Mouse (Mus musculus) CH12.LX (cell line): ENCODE data around the gene Letmd1. TPM values are rescaled to one million over a fixed set of nuclear protein-coding genes. Genes with fewer than 3 reads are reported as not detected.

Experiments
- DNase-seq: peaks from one replicate; pipeline ENCODE4 v3.0.0-alpha.2; 2013; ENCODE audit errors: extremely low read depth
- H3K27ac ChIP-seq: 2 replicates; pipeline ENCODE4 v1.5.1; 2012; ENCODE audit warnings: low read depth, mild to moderate bottlenecking, control low read depth, moderate library complexity; ENCODE audit not compliant: insufficient read depth
- H3K27me3 ChIP-seq: replicated peaks from 2 replicates; pipeline ENCODE3; 2012; ENCODE audit warnings: inconsistent platforms
- H3K36me3 ChIP-seq, 2 experiments: replicated peaks in 1 of 2; 2 replicates each; pipeline versions ENCODE3 to v1.6.1; 2012; ENCODE audit warnings: inconsistent platforms in 1 of 2, low read length in 1 of 2, mild to moderate bottlenecking in 1 of 2, mixed read lengths in 1 of 2, moderate library complexity in 1 of 2; ENCODE audit not compliant: control insufficient read depth in 1 of 2, insufficient read depth in 1 of 2
- H3K4me1 ChIP-seq, 2 experiments: 2 replicates each; pipeline ENCODE4 v1.6.1; 2012; ENCODE audit warnings: inconsistent platforms in 1 of 2, moderate library complexity in 1 of 2; ENCODE audit not compliant: insufficient read depth in 2 of 2, control insufficient read depth in 1 of 2
- H3K4me2 ChIP-seq: 2 replicates; pipeline ENCODE4 v1.6.1; 2012; ENCODE audit warnings: low read depth, mild to moderate bottlenecking, control low read depth; ENCODE audit not compliant: poor library complexity, insufficient read depth, severe bottlenecking
- H3K4me3 ChIP-seq, 3 experiments: fragments of 150-350 bp in 1 of 3; sonication (generic) in 1 of 3; replicated peaks in 1 of 3; 2 replicates each; pipeline versions ENCODE3 to v1.5.1; 2011 to 2012; ENCODE audit warnings: low read depth in 2 of 3, low read length in 2 of 3, mild to moderate bottlenecking in 2 of 3, moderate library complexity in 2 of 3, control low read depth in 1 of 3, improper control_type of control experiment in 1 of 3, inconsistent platforms in 1 of 3, mixed read lengths in 1 of 3; ENCODE audit not compliant: poor library complexity in 1 of 3
- H3K79me2 ChIP-seq: replicated peaks from 2 replicates; pipeline ENCODE4 v1.6.1; 2012; ENCODE audit warnings: mild to moderate bottlenecking, moderate library complexity; ENCODE audit not compliant: control insufficient read depth, poor library complexity, insufficient read depth, severe bottlenecking; ENCODE audit errors: extremely low read depth
- H3K9ac ChIP-seq: 2 replicates; pipeline ENCODE4 v1.6.1; 2012; ENCODE audit warnings: low read depth, mild to moderate bottlenecking, control low read depth, moderate library complexity; ENCODE audit not compliant: insufficient read depth
- H3K9me3 ChIP-seq: replicated peaks from 2 replicates; pipeline ENCODE3; 2012; ENCODE audit warnings: low read length, inconsistent platforms, mixed read lengths
- BHLHE40 ChIP-seq: IDR thresholded peaks from 2 replicates; pipeline ENCODE4 v1.6.1; 2011; ENCODE audit warnings: mild to moderate bottlenecking, low read depth, low read length, improper control_type of control experiment
- CHD1 ChIP-seq: IDR thresholded peaks from 2 replicates; pipeline ENCODE4 v1.6.1; 2012; ENCODE audit warnings: low read depth, low read length, improper control_type of control experiment, inconsistent platforms
- CHD2 ChIP-seq: IDR thresholded peaks from 2 replicates; pipeline ENCODE4 v1.6.1; 2011; ENCODE audit warnings: low read length, improper control_type of control experiment
- CTCF ChIP-seq, 2 experiments: IDR thresholded peaks in 1 of 2; conservative IDR thresholded peaks in 1 of 2; 2 replicates each; pipeline ENCODE4 v1.5.1; 2011 to 2012; ENCODE audit warnings: low read depth in 2 of 2, low read length in 2 of 2, improper control_type of control experiment in 1 of 2, inconsistent platforms in 1 of 2, mild to moderate bottlenecking in 1 of 2, moderate library complexity in 1 of 2
- ELF1 ChIP-seq: IDR thresholded peaks from 2 replicates; pipeline ENCODE4 v1.6.1; 2014; ENCODE audit warnings: low read depth, mild to moderate bottlenecking, inconsistent platforms, low read length, improper control_type of control experiment
- EP300 ChIP-seq: IDR thresholded peaks from 2 replicates; pipeline ENCODE4 v1.6.1; 2011; ENCODE audit warnings: low read length, improper control_type of control experiment
- ETS1 ChIP-seq: conservative IDR thresholded peaks from 2 replicates; pipeline ENCODE4 v1.6.1; 2012; ENCODE audit warnings: low read depth, mild to moderate bottlenecking, inconsistent platforms, low read length, improper control_type of control experiment, moderate library complexity
- HCFC1 ChIP-seq: IDR thresholded peaks from 2 replicates; pipeline ENCODE4 v1.6.1; 2012; ENCODE audit warnings: low read depth, mild to moderate bottlenecking, inconsistent platforms, low read length, improper control_type of control experiment
- IRF4 ChIP-seq: IDR thresholded peaks from 2 replicates; pipeline ENCODE4 v1.6.1; 2014; ENCODE audit warnings: low read depth, mild to moderate bottlenecking, inconsistent platforms, low read length, improper control_type of control experiment
- JUN ChIP-seq: IDR thresholded peaks from 2 replicates; pipeline ENCODE4 v1.6.1; 2011; ENCODE audit warnings: low read depth, mild to moderate bottlenecking, low read length, improper control_type of control experiment, moderate library complexity; ENCODE audit not compliant: insufficient read depth
- JUND ChIP-seq: conservative IDR thresholded peaks from 2 replicates; pipeline ENCODE4 v1.6.1; 2011; ENCODE audit warnings: low read depth, low read length, improper control_type of control experiment
- KAT2A ChIP-seq: IDR thresholded peaks from 2 replicates; pipeline ENCODE4 v1.6.1; 2012; ENCODE audit warnings: low read length, improper control_type of control experiment, inconsistent platforms; ENCODE audit not compliant: insufficient replicate concordance
- MAX ChIP-seq: IDR thresholded peaks from 2 replicates; pipeline ENCODE4 v1.6.1; 2011; ENCODE audit warnings: low read length, improper control_type of control experiment
- MEF2A ChIP-seq: IDR thresholded peaks from 2 replicates; pipeline ENCODE4 v1.6.1; 2014; ENCODE audit warnings: low read depth, mild to moderate bottlenecking, inconsistent platforms, low read length, improper control_type of control experiment, borderline replicate concordance
- MXI1 ChIP-seq: IDR thresholded peaks from 2 replicates; pipeline ENCODE4 v1.6.1; 2011; ENCODE audit warnings: mild to moderate bottlenecking, low read depth, low read length, improper control_type of control experiment
- MYC ChIP-seq: IDR thresholded peaks from 2 replicates; pipeline ENCODE4 v1.6.1; 2011; ENCODE audit warnings: low read depth, mild to moderate bottlenecking, improper control_type of control experiment, low read length
- NELFE ChIP-seq: IDR thresholded peaks from 2 replicates; pipeline ENCODE4 v1.6.1; 2011; ENCODE audit warnings: low read depth, low read length, improper control_type of control experiment
- NRF1 ChIP-seq: IDR thresholded peaks from 2 replicates; pipeline ENCODE4 v1.6.1; 2014; ENCODE audit warnings: low read depth, mild to moderate bottlenecking, inconsistent platforms, low read length, improper control_type of control experiment, moderate library complexity
- PAX5 ChIP-seq: IDR thresholded peaks from 2 replicates; pipeline ENCODE4 v1.6.1; 2012; ENCODE audit warnings: low read length, inconsistent platforms, mixed read lengths
- POLR2A ChIP-seq: IDR thresholded peaks from 2 replicates; pipeline ENCODE4 v1.6.1; 2011; ENCODE audit warnings: low read depth, mild to moderate bottlenecking, improper control_type of control experiment, low read length
- POLR2AphosphoS2 ChIP-seq: IDR thresholded peaks from 2 replicates; pipeline ENCODE4 v1.6.1; 2011; ENCODE audit warnings: low read depth, low read length, improper control_type of control experiment
- RAD21 ChIP-seq: IDR thresholded peaks from 2 replicates; pipeline ENCODE4 v1.6.1; 2011; ENCODE audit warnings: low read depth, mild to moderate bottlenecking, low read length, improper control_type of control experiment, moderate library complexity
- SIN3A ChIP-seq: IDR thresholded peaks from 2 replicates; pipeline ENCODE4 v1.6.1; 2012; ENCODE audit warnings: low read length, improper control_type of control experiment, inconsistent platforms
- SMC3 ChIP-seq: IDR thresholded peaks from 2 replicates; pipeline ENCODE4 v1.6.1; 2011; ENCODE audit warnings: low read depth, low read length, improper control_type of control experiment
- TBP ChIP-seq: conservative IDR thresholded peaks from 2 replicates; pipeline ENCODE4 v1.6.1; 2011; ENCODE audit warnings: low read depth, low read length, improper control_type of control experiment
- TCF12 ChIP-seq: IDR thresholded peaks from 2 replicates; pipeline ENCODE4 v1.6.1; 2014; ENCODE audit warnings: low read depth, mild to moderate bottlenecking, inconsistent platforms, low read length, improper control_type of control experiment
- UBTF ChIP-seq: IDR thresholded peaks from 2 replicates; pipeline ENCODE4 v1.6.1; 2012; ENCODE audit warnings: low read depth, mild to moderate bottlenecking, inconsistent platforms, low read length, improper control_type of control experiment, moderate library complexity
- ZKSCAN1 ChIP-seq: IDR thresholded peaks from 2 replicates; pipeline ENCODE4 v1.6.1; 2012; ENCODE audit warnings: low read depth, inconsistent platforms, low read length, improper control_type of control experiment, borderline replicate concordance
- ZMIZ1 ChIP-seq: IDR thresholded peaks from 2 replicates; pipeline ENCODE4 v1.6.1; 2012; ENCODE audit warnings: low read depth, mild to moderate bottlenecking, inconsistent platforms, low read length, improper control_type of control experiment
- ZNF384 ChIP-seq: IDR thresholded peaks from 2 replicates; pipeline ENCODE4 v1.6.1; 2012; ENCODE audit warnings: low read depth, low read length, improper control_type of control experiment, inconsistent platforms
- dilution Hi-C: fragments of 300-500 bp; cut with MboI; formaldehyde crosslinking; loops from 2 replicates; pipeline ENCODE4 v1.14.3; 2020; ENCODE audit warnings: low sequenced_read_pairs; ENCODE audit not compliant: extremely low pct_unique_long_range_greater_than_20kb, extremely low pct_ligation_motif_present
- in situ Hi-C: fragments of 300-500 bp; cut with MboI; formaldehyde crosslinking; loops from 3 replicates; pipeline ENCODE4 v1.14.3; 2019; ENCODE audit warnings: low sequenced_read_pairs, low pct_ligation_motif_present, low pct_unique_long_range_greater_than_20kb, mixed read lengths
- polyA plus RNA-seq: library from polyadenylated mRNA; unstranded; fragments of >175 nt; gene quantifications from 2 replicates; pipeline ENCODE4 v1.2.1, GENCODE M21; 2012; ENCODE audit warnings: low read depth; ENCODE audit not compliant: insufficient read length
- total RNA-seq, 2 experiments: library from RNA; depleted of rRNA; stranded (reverse); fragments of 300-350 nt in 1 of 2; fragments of >200 nt in 1 of 2; gene quantifications; 2 replicates each; pipeline ENCODE4 v1.2.3; 2012 to 2014

The Letmd1 gene
- total and polyA plus RNA-seq, 3 experiments = 31.4 to 51.3 (median 39.0) TPM

DNA sequence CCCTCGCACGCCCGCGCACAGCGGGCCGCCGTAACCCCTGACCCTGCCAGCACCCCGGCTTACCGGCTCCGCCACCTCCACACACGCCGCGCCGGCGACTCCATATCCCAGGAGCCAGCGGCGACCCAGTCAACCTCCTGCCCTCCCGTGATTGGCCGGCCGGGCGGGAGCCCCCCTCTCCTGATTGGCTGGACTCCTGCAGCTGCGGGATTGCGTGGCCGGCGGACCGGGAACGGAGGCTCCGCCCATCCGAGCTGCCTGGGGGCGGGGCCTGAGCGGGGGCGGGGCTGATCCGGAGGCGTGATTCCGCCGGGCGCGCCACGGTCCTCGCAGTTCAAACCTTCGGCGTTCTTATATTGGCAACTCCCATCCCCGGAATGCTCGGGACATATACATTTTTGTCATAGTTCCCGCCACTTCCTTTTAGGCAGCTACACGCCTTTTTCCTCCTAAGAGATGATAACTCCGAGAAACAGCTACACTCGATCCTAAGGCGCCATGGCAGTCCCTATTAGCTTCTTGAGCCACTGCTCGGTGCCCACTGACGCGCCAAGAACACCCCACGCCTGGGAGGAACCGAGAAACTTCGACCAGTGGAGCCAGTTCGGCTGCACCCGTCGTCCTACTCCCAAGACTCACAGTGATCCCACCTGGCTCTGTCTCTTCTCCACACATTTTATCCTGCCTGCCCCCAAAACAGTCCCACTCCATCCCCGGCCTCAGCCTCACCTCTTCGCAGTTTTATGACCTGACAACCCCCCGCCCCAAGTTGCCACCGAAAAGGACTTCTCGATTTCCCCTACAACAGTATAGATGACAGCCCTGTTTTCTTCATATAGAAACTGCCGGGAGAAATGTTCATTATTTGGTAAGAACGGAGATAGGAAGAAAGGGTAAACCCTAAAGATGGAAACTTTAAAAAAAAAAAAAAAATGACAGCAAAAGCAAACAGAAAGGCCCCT, 45.6 kb upstream of the Letmd1 start:
- dilution Hi-C loops (no loop called here), in situ Hi-C loops (no loop called here)
- no peaks in the 10 kb centered on the region for H3K9me3 ChIP-seq
- H3K36me3 ChIP-seq = peaks cover 0 to 2% of the 10 kb centered on the region in 2 experiments
- peak overlapping the region; percentile 98 for H3K4me2 ChIP-seq
- H3K79me2 ChIP-seq = no peaks in the 10 kb centered on the region
- H3K27ac ChIP-seq = no peak overlapping the region
- peak overlapping the region; percentile 78 for H3K9ac ChIP-seq
- peaks cover 3 to 33% of the 10 kb centered on the region in 2 experiments; a peak in 3 of 4 replicates for H3K4me1 ChIP-seq
- H3K4me3 ChIP-seq = peak overlapping the region; percentile 75 to 81 (median 78)
- TF ChIP-seq POLR2AphosphoS2 = no peak
- no peak for TF ChIP-seq MAX
- TF ChIP-seq SIN3A = peak; percentile 49; the same call in 1 of the 2 replicates
- peak; percentile 54; the same call in 1 of the 2 replicates for TF ChIP-seq TCF12
- no peak for TF ChIP-seq PAX5
- no peak for TF ChIP-seq BHLHE40
- no peak for TF ChIP-seq UBTF
- TF ChIP-seq CTCF (conservative IDR thresholded peaks at IDR 0.05 in 1 of 2, IDR thresholded peaks at IDR 0.05 in 1 of 2; ENCODE audit: low read depth in 2 of 2, low read length in 2 of 2) = no peak
- peak; percentile 74 for TF ChIP-seq HCFC1
- TF ChIP-seq TBP = no peak
- peak; percentile 13; the same call in 1 of the 2 replicates for TF ChIP-seq NRF1
- TF ChIP-seq CHD2 = peak; percentile 54; the same call in 1 of the 2 replicates
- no peak for TF ChIP-seq IRF4
- peak; percentile 80 for TF ChIP-seq MXI1
- TF ChIP-seq POLR2A = peak; percentile 91
- peak; percentile 77 for TF ChIP-seq NELFE
- TF ChIP-seq SMC3 = no peak
- H3K27me3 ChIP-seq = peaks cover 46% of the 10 kb centered on the region
- DNase-seq = peak; percentile 93

DNA sequence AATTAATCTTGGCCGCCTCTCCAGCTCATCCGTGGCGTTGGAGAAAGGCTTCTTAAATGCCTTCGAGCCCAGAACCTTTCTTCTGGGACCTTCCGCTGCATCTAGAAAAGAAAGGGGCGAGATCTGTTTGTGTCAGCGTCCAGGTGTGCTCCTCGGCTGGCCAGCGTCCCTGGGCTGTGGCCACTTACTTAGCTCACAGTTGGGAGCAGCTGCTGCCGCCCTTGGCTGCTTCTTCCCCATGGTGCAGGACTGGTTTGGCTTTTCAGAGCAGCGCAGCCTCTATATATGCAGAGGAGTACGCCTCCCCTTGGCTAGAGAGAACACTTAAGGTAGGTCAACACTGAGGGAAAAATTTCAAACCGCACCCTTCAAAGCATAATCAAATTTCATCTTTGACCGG, 44.9 kb upstream of the Letmd1 start:
- H3K27ac ChIP-seq = no peak overlapping the region
- H3K27me3 ChIP-seq = peaks cover 52% of the 10 kb centered on the region
- peaks cover 3 to 31% of the 10 kb centered on the region in 2 experiments; a peak in 3 of 4 replicates for H3K4me1 ChIP-seq
- no peak for DNase-seq
- no peaks in the 10 kb centered on the region for H3K79me2 ChIP-seq
- no peak overlapping the region for H3K9ac ChIP-seq
- peaks cover 0 to 2% of the 10 kb centered on the region in 2 experiments for H3K36me3 ChIP-seq
- peak overlapping the region; percentile 98 for H3K4me2 ChIP-seq
- dilution Hi-C loops = no loop called here
- in situ Hi-C loops = no loop called here
- peak overlapping the region; percentile 2 to 40 (median 37) for H3K4me3 ChIP-seq
- no peaks in the 10 kb centered on the region for H3K9me3 ChIP-seq
- TF ChIP-seq JUN (no peak), ETS1 (no peak), SMC3 (no peak), ZMIZ1 (no peak), ELF1 (no peak), TBP (0 out of 2 replicates have a peak, but pooled peaks have one; percentile 33), MYC (no peak), NRF1 (no peak), BHLHE40 (no peak), RAD21 (no peak; the same call in 1 of the 2 replicates), NELFE (no peak), ZKSCAN1 (no peak), KAT2A (no peak), JUND (no peak), UBTF (0 out of 2 replicates have a peak, but pooled peaks have one; percentile 54), TCF12 (no peak), ZNF384 (no peak), EP300 (no peak), MEF2A (no peak), IRF4 (no peak), HCFC1 (no peak), CHD1 (no peak), CHD2 (no peak)
